Mouse (Mus musculus): ENCODE measurements around the gene Krt222.

The Krt222 gene

DNA sequence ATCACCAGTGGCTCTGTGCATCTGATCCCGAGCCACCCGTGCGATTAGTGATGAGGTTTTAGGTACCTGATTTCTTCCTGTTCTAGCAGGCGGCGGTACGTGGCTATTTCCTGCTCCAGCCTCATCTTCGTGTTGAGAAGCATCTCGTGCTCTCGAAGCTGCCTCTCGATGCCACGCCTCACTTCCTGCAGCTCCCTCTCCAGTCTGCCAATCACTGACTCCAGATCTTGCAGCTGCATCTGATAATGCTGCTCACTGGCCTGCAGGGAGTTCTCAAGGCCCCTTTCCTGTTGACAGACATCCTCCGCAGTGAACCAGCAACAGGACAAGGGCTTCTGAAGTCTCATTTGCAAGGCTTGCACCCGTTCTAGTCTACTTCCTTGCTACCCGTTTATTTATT is 5.4 kb downstream of the Krt222 start:
- no peak for DNase-seq (ENCODE audit: low read depth)

DNA sequence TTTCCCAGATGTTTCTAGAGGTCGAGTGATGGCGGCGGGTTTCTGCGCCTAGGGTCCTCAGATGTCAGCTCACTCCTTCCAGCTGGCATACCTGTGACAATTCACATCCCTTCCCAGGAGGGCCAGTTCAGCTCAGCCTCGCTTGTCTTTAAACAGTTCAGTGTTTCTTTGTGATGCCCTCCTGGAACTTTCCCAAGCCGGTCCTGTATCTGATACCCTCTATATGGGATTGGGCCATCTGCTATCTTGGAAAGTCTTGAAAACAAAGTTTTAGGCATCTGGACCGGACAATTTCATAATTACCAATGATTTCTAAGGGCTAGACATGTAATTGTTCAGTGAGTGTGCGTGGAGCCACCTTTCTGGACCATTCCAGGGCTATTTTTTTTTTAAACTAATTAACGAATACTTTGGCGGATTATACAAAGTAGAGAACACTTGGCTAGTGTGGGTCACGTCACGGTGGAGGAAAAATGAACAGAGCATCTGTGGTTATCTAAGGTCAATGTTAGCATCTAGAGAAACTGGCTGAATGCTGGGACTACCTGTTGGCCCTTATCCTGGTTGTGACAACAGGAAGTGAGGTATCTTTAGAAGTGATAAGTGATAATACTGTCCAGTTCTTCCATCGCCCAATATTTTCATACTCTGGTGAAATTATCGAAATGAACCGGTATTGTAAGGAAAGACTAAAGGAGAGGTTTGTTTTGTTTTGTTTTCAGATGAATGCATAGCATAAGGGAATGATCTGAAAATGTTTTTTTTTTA is 12.7 kb downstream of the Krt222 start:
- DNase-seq (ENCODE audit: low read depth), result no peak

DNA sequence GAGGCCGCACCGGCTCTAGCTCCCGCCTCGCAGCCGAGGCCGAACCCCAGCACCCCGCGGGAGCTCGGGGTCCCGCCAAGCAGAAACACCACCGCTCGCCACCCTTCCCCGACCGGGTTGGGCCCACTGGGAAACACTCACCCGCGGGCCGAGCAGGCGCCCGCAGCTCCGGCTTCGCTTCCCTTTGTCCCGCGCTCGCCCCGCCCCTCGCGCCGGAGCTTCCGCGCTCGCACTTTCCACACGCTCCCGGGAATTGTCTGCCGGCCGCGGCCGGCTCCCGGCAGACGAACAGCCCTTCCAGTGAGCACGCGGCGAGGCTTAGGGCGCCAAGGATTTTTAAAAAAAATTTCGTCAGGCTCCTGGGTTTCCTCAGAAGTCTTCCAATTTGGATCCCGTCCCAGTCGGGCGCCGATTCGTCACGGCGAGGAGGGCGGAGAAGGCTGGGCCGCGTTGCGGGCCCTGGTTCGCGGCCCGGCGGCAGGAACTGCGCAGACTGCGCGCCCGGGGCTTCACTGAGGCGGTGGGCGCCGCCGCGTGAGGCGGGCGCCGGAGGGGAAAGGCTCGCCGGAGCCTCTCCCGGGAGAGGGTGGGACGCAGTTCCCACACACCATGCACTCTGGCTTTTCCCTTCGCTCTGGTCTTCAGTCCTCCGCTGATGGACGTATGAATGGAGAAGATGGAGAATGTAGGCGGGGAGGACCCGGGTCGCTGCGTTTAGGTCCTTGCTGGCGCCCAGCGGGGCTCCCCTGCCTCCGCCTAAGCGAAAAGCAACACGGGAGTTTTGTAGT is 13.4 kb downstream of the Krt222 start, which contains the start of gene Smarce1:
Gene Smarce1 (minus strand): TSS at position 757 of the 788 bp plus-strand sequence.
- DNase-seq (ENCODE audit: low read depth), result peak; percentile 51

DNA sequence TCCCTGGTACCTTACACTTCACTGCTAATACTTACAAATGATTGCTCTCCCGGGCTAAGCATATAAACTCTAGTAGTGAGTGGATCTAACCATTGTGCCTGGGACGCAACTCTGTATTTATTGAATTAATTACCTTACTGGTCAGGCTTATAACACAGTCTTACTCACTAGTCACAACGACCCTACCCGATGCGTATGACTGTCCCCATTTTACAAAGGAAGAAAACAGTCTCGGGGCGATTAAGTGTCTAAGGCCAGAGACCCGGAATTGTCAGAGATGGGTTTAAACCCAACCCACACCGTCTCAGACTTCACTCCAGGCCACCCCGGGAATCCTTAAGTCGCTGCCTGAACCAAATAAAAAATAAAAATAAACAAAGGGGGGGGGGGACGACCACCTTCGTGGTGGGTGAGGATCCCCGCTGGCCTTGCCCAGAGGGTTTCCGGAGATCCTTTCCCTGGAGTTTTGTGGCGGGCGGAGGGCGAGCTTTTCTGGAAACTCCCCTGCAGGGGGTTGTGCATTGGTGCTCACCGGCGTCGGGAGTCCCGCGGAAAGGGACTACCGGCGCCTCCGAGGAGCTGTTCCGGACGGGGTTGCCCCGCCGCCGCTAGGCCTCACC is 14.1 kb downstream of the Krt222 start:
- DNase-seq (ENCODE audit: low read depth), result no peak

DNA sequence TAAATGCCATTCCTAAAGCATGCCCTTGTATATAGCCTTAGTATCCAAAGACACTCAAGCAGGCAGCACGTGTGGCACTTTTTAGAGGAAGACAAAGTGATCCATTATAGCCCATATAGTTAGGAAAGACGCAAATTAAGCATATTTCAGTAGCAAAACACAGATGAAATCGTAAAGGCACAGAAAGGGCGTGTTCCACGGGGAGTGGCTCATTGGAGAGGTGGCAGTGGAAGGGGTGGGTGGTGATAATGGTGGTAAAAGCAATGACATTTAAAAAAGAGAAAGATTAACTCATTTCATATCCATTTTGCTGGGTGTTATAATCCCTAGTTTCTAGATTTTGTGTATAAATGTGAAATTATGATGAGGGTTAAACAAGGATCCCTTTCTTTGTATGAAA is 17.6 kb downstream of the Krt222 start:
- no peak for DNase-seq (ENCODE audit: low read depth)

DNA sequence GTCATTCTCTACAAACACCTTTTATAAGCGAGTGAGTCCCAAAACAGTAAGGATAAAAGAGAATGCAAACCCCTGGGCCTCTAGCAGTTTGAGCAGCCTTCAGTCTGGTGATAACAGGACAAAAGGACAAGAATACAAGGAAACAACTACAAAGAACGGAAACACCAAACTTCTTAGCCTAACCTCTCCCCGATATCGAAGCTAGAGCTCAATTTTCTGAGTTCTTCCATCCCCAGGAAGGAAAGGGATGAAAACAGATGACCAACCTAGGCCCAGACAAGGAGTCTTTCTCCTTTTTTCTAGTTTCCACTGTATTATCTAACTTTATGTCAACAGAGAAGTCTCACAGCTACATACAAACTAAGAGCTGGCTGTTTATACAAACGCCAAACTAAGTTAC is 20.6 kb downstream of the Krt222 start:
- no peak for DNase-seq (ENCODE audit: low read depth)

DNA sequence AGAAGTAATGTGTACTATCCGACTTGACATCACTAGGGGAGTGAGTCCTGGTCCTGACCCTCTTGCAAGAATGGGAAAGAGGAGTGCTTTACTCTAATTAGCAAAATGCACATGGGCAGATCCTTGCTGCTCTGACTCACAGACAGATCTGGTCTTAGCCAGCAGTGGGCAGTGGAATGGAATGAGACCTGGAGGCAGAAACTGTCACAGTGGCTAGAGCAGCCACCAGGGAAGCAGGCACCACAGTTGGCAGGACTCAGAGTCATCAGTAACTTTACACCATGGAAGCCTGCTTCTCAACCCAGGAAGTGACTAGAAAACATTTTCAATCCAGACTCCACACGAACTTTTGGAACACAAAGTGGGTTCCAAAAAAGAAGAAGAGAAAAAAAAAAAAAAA is 22.1 kb downstream of the Krt222 start:
- no peak for DNase-seq (ENCODE audit: low read depth)

DNA sequence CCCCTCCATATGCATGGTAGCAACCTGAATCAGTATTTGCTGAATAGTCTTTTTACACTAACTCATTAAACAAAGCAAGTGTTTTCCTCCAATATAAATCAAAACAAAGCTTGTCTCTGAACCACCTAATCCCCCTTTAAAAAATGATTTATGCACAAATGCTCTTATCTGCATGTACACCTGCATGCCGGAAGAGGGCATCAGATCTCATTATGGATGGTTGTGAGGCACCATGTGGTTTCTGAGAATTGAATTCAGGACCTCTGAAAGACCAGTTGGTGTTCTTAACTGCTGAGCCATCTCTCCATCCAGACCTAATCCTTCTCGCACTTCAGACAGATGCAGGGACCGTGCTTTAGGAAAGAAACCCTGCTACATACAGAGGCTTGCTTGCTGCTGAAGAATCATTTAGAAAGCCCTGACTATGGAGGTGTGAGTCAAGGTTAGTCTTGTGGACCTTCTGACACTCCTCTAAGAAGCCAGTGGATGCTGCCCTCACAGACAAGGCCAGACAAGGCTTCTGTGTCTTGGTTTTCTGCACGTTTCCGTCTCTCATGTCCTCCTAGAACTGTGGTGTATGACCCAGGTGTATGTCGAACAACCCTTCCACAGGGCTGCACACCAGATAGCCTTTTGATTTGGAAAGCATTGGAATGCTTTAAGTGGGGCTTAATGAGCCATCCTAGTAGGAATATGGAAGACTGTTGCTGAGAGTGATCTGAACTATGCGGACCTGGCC is 26.5 kb downstream of the Krt222 start:
- DNase-seq (ENCODE audit: low read depth), result no peak

DNA sequence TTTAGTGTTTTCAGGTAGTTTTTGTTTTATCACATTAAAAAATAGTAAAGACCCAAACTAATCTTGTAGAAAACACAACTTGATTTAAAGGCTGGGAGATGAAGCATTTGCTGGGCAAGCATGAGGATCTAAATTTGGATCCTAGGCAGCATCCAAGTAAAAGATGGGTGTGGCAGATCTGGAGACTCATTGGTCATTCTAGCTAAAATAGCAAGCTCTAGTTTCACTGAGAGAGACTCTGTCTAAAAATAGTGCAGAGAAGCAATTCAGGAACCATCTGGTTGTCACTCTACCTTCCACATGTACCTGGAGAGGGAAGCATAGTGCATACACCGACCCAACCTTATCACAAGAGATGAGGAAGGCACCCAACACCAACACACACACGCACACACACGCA is 27.7 kb downstream of the Krt222 start:
- no peak for DNase-seq (ENCODE audit: low read depth)

DNA sequence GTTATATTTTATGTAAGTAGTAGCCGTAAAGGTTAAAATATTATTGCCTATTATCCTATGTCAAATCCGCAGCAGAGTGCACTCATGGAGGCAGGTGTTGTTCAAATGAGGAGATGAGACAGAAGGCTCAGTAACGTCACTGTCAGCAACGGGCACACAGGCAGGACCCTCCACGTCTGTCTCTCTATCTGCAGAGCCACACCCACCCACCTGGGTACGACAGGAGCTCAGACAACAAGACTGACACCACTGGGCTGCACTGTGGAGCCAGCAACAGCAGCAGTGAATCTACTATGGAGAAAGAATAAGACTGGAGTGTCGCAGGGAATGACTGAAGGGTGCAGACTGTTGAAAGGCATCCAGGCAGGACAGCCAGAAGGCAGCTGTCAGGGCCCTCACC is 31.2 kb downstream of the Krt222 start:
- DNase-seq (ENCODE audit: low read depth), result no peak

DNA sequence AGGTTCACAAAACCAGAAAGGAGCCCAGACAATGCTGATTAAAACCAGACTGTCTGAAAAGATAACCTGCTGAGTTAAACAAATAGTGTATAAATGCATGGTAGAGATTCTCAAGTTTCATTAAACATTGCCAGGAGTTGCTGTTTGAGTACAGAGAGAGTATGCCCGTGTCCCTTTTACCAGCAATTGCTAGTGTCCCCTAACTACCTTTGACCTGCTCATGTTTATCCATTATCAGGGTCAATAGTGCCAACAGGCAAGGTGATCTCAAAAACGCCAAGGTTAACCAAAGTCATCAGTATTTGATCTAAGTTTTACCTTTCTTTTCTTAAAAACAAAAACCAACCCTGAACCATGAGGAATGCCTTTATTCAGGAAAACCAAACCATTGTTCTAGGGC is 31.9 kb downstream of the Krt222 start:
- DNase-seq (ENCODE audit: low read depth), result no peak

DNA sequence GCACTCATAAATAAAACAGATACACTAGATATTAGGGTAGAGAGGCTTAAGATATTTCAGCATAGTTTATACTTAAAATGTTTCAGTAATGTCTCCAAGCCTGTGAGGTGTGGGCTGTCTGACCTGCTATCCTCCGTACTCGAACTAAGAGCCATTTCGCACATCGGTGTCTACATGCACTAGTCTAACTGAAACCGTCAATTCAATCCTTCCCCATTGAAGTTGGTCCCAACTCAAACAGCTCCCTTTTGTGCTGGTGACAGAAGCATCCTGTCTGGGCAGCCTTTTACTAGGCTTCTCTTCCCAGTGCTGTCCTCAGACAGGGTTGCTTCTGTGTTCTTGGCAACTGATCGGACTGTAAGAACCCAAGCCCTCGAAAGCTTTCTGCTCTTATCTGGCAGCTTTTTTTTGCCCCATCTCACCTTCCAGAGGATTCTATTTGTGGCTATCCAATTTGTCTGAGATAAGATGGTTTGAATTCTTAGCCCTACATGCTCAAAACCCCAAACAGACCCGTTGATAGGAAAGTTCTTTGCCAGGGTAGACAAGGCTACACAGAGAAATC is 35.7 kb downstream of the Krt222 start:
- no peak for DNase-seq (ENCODE audit: low read depth)

DNA sequence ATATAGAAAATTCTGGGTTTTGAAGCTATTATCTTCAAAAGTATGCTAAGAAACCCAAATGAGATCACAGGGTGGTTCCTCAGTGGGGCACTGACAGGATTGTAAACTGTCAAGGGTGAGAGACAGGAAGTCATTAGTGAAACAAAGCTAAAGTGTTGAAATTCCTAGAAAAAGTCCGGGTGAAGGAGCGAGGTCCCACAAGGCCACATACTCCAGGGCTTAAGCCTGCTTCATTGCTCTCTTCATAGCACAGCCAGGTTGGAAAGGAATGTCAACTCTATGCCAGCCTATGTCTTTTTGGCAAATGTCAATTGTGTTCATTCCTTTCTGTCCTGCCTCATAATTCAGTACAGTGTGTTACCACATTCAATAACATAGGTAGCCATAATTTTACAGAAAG is 36.4 kb downstream of the Krt222 start:
- no peak for DNase-seq (ENCODE audit: low read depth)

DNA sequence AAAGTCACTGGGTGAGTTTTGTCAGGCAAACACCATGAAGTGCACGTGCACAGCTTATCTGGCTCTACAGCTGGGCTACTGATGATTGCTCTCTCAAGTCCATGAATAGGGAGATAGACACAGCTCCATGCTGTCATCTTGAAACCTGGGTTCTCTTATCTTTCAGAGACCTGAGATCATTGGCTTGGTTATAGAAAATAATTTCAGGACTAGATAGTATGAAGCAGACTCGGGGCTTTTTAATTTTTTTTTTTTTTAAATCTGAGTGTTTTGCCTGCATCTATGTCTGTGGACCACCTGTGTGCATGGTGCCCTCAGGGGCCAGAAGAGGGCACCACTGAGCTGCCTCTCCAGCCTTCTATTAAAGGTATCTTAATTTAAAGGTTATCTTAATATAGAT is 36.9 kb downstream of the Krt222 start:
- DNase-seq (ENCODE audit: low read depth), result no peak

DNA sequence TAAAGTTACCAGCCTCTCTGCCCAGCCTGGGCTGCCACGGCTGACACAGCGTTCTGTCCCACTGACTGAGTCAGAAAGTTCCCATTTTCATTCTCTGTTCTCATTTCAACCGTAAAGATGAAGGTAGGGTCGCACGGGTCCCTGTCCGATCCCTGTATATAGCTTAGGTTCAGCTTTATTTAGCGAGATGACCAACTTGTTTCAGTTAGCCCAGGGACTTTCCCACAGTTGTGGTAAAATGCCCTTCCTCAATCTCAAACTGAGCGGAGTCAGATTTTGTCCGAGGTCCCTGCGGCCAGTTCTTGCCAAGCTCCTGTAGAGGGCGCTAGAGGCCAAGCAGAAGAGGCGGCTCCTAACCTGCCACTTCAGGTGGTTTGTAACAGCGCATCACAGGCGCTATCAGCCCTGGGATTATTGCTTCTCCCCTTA is 54.7 kb downstream of the Krt222 start:
- no peak for DNase-seq (ENCODE audit: low read depth)

DNA sequence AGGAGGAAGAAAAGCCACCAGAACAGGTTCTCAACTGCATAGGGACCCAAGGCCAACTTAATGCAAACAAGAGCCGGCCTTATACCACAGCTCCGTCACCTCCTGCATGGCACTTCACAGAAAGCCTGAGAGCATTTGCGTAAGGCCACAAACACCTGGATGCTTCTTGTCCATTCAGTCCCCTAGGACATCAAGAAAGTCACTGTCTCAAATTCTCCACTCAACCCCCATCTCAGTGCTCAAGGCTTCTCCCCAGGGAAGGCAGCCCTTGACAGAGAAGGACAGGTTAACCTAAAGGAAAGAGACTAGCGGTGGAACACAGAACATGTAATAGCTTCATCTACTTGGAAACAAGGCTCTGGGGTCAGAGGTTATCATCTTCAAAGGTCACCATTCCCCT is 56.5 kb downstream of the Krt222 start:
- no peak for DNase-seq (ENCODE audit: low read depth)

DNA sequence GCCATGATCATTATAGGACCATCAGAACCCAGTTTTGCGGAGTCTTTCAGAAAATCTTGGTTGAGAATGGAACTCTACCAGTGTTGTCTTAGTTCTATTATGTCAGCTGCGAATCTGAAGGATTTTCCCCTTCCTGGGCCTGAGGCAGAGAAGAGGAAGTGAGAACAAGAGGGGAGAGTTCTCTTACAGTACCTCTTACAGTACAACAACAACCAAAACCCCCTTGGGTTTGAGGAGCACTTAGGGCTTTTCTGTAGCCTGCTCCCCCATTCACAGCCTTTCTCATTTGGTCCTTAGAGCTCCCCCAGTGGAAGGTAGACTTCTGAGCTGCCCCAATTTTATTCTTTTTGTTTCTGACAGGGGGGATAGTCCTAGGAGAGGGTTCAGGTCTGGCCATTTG is 57.0 kb downstream of the Krt222 start:
- no peak for DNase-seq (ENCODE audit: low read depth)
